Mouse (Mus musculus) gastrocnemius, postnatal 14 days (tissue): ENCODE measurements around the gene Sh2d5. TPM values are rescaled to one million over a fixed set of nuclear protein-coding genes. Genes with fewer than 3 reads are reported as not detected.

Source experiments
- DNase-seq: peaks from one replicate; pipeline ENCODE4 v3.0.0; 2021; ENCODE audit warnings: mixed read lengths
- intact Hi-C: fragments of 180-260 bp; cut with DNase I; formaldehyde crosslinking; loops from one replicate; pipeline ENCODE4 v1.15.1; 2025; ENCODE audit warnings: low total_unique reads
- total RNA-seq, 2 experiments: library from RNA; stranded (reverse); gene quantifications; 2 replicates each; pipeline ENCODE4 v1.2.3; 2021

Gene Sh2d5
- total RNA-seq, 2 experiments from 2014 or later = not detected

- intact Hi-C loops = no loop called here
Observed at GRCm38 (mm10) chr4:138307739-138308138, 57.5 kb downstream of the Sh2d5 start.

GRCm38 (mm10) chr4:138310311-138310910 lies 60.2 kb downstream of the Sh2d5 start:
- intact Hi-C loops = no loop called here
- DNase-seq = no peak

More at GRCm38 (mm10) chr4:138307739-138308138, 57.5 kb downstream of the Sh2d5 start:
- DNase-seq = no peak

Other genes with a start within 250 kb of the Sh2d5 start
- 10 to 100 TPM; 49.4 to 49.6 TPM for gene Hp1bp3, start 34.1 kb upstream of the Sh2d5 start, total RNA-seq
- gene Kif17, start within 50 bp of the Sh2d5 start, total RNA-seq = not detected
- gene Ddost, start 54.3 kb downstream of the Sh2d5 start, total RNA-seq = 10 to 100 TPM; 51.0 to 59.3 TPM
- 100 to 1,000 TPM; 259 to 277 TPM for gene Pink1, start 75.9 kb downstream of the Sh2d5 start, total RNA-seq
- 1 to 10 TPM in 1 of 2 experiments, under 1 TPM in 1; 0.55 to 1.9 TPM for gene Cda, start 117.6 kb downstream of the Sh2d5 start, total RNA-seq
- gene Fam43b, start 146.1 kb downstream of the Sh2d5 start, total RNA-seq = under 1 TPM in 1 of 2 experiments, not detected in 1; 0.08 TPM
- 10 to 100 TPM; 31.1 to 34.2 TPM for gene Mul1, start 184.3 kb downstream of the Sh2d5 start, total RNA-seq
- gene Camk2n1, start 203.9 kb downstream of the Sh2d5 start, total RNA-seq = 1 to 10 TPM; 4.4 to 4.6 TPM